Mouse (Mus musculus) layer of hippocampus, adult 9-10 months (tissue): ENCODE measurements around the gene Ubtd2.
"Not testable (repeated sequence)": the region's sequence is repeated elsewhere in the genome, so short reads cannot be mapped to it uniquely, and the experiment has no call there.

Source experiments
- DNase-seq: peaks from one replicate; pipeline ENCODE4 v3.0.0; 2022; ENCODE audit warnings: low spot score

The Ubtd2 gene

DNA sequence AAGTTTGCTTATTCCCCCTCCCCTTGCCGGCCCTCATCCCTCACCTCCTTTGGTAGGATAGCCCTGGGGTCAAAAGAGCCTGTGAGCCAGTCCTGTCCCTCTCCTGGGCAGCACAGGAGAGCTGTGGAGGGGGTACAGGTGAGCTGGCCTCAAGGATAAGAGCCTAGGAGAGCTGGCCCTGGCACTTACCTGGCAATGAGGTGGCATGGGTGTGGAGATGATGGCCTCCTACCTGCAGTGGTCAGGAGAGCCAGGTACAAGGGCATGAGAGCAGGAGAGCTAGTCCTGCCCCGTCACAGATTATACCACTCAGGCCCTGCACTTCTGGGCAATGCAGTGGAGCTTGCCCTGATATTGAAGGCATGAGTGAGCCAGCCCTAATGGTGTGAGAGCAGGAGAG lies 9.1 kb downstream of the Ubtd2 start:
- DNase-seq = no peak

DNA sequence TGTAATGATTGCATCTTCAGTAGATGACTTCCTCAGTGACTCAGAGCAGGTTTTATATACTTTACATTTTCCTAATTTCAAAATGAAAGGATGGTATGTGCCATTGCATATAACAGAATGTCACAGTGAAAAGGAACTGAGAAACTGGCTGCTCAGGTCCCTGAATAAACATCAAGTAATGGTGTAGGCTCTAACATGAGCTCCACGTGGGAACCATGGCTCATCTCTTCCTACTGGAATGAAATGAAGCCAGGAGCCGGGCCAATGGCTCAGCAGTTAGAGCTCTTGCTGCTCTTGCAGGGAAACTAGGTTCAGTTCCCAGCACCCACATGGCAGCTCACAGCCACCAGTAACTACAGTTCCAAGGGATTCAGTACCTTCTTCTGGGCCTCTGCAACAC lies 16.8 kb downstream of the Ubtd2 start:
- no peak for DNase-seq

DNA sequence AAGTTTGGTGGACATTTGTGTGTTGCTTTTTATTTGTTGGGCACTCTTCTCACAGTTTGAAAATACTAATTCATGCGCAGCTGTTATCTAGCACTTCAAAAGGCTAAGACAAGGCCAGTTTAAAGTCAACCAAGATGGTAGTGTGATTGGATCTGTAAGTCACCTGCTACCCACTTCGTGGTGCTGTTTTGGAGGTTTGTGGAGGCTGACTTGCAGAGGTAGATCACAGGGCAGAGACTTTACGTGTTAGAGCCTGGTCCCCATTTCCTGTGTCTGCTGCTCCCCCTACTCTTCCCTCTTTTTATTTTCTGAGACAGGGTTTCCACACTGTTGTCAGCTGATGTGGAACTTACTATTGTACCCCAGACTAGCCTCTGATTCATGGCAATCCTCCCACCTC lies 19.6 kb downstream of the Ubtd2 start:
- no peak for DNase-seq

DNA sequence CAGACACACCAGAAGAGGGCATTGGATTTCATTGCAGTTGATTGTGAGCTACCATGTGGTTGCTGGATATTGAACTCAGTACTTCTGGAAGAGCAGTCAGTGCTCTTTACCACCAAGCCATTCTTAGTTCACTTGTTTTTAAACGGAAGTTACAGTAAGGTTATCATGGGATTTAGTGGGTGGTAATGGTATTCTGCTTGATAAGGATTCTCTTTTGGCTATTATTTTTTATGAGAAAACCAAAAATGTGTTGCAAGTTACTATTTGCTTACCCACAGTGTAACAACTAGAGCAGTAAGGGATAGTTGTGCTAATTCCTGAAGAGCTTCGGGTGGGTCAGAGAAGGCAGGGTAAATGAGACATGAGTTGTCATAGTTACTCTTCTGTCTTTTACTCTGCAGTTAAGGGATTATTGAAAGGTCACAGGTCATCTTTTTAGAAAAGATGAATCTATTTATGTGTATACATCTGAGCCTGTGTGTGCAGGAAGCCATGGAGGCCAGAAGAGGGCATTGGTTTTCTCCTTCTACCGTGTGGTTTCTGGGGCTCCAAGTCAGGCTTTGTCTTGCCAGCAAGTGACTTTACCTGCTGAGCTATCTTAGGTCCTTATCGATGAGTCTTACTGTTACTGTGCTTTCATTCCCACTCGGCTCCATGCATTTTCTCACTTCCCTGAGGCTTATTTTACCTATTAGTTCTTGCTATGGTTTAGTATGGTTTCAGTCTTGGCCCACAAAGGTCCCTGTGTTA lies 20.5 kb downstream of the Ubtd2 start:
- no peak for DNase-seq

DNA sequence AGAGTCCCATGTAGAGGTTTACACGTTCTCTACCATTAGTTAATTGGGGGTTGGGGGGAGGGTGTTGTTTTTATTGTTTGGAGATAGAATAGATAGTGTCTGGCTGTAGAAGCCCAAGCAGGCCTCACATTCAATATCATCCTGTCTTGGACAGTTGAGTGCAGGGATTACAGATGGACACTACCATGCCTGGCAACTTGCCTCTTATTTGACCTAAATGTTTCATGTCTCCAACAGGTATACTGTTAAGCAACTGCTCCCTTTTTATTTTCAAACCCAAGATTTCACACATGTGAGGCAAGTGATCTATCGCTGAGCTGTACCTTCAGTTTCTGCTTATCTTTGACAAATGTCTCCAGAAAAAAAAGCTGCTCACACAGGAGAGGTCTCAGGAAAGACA lies 26.4 kb downstream of the Ubtd2 start:
- no peak for DNase-seq

DNA sequence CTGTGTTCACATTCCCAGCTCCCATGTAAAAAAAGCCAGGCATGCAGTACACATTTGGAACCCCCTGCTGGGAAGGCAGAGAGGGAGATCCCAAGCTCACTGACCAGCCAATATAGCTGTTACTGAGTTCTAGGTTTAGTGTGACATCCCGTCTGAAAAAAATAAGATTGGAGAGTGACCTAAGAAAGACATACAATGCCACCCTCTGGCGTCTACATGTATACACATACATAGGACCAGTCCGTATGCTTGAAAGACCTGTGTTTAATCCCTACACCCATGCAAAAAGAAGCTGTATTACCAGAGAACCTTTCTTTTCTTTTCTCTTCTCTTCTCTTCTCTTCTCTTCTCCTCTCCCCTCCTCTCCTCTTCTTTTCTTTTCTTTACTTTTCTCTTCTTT lies 30.1 kb downstream of the Ubtd2 start:
- no peak for DNase-seq

DNA sequence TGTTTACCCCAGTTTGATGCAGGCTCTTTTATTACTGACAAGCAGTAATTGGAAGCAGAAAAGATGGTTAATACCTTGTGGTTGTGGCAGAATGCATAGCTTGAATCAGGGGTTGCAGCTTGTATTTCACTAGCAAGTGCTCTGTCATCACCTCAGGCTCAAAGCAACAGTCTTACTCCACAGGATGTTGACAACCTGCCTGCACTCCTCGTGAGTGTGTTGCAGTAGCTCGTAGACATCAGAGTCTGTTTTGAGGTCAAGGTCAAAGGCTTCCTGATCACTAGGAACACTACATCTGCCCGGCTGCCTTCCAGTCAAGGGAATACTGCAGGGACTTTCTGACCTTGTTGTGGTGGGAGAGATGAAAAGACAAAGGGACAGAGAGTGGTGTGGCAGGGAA lies 31.5 kb downstream of the Ubtd2 start:
- no peak for DNase-seq

DNA sequence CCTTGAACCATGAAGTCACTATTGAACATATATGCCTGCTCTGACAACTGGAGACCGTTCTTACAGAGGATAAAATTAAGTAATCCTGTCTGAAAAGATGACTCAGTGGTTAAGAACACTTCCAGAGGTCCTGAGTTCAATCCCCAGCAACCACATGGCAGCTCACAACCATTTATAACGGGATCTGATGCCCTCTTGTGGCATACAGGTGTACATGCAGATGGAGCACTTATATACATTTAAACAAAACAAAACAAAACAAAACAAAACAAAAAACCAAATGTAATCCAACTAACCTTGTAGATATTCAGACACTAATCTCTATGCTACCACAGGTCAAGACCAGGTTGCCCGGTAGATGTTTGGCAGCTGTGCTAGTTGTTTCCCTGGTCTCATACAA lies 32.3 kb downstream of the Ubtd2 start:
- DNase-seq = no peak

DNA sequence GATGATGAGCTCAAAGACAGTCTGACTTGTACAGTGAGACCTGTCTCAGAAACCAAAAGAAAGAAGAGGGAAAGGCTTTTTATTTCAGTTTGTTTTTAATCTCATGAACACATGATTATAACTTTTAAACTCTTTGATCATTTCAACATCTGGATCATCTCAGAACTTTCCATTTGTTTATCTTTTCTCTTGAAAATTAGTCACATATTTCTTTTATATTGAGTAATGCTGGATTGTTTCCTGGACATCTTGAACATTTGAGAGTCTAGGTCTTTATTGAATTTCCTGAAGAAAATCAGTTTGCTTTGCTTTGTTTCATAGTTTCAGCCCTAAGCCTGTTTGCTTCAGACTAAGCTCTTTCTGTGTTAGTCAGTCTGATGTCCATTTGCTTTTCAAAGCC lies 33.2 kb downstream of the Ubtd2 start:
- DNase-seq = no peak

DNA sequence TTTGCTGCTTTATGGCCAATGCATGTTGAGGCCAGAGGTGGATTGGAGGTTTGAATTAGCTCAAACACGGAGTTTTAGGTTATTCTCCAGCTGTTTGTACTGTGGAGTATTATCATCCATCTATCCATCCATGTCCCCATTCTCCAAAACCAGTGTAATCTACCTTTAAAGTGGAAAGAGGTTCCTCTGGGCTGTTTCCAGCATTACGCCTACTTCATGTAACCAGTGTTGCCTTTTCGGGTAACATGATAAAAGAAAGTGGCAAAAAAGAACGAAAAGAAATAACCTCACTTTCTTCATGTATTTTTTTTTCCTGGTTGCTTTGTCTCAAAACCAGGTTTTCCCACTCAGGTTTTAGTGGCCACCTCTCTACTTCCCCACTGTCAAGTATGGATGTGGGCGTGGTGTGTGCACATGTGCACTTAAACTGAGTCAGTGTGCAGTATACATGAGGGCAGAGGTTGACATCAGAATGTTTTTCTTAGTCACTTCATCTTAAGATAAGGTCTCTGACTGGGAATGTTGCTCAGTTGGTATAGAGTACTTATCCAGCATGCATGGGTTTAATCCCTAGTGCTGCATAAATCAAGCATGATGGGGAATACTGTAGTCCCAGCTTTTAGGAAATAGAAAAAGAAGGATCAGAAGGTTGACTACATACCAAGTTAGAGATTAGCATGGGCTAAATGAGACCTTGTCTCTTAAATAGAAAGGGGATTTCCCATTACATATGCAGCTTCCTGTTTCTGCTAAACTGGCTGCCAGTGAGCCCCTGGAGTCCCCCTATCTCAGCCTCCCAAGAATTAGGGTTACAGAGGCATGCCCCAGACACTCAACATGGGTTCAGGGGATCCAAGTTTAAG lies 33.9 kb downstream of the Ubtd2 start:
- no peak for DNase-seq

DNA sequence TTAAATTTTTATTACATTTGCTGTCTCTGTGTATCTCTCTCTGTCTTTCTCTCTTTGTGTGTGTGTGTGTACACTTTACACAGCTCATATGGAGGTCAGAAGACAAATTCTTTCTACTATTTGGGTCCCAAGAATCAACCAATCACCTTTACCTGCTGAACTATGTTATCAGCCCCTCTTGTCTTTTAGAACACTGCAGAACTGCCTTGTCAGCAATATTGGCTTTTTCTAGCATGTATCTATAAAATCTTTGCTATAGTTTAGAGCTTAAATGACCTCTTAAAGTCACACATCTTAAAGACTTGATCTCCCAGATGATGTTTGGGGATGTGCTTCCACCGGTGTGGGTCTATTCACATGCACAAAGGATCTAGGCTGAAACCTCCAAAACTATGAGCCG lies 35.9 kb downstream of the Ubtd2 start:
- DNase-seq = no peak

DNA sequence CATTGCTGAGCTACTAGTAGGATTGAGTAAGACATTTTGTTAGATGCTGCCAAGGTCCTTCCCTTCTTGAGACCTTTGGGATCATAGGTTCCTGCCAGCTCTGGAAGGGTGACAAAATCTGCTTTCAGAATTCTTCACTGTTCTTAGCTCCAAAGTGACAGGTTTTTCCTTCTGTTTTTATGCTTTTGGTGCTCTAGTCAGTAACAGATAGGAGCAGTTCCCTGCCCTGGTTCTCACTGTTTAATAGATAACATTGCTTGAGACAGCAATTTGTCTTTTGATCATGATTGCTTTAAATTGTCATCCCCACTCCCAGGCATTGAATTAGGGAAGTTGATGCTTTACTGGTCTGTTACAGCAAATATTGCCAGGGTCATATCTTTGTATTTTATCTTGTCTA lies 38.1 kb downstream of the Ubtd2 start:
- no peak for DNase-seq

DNA sequence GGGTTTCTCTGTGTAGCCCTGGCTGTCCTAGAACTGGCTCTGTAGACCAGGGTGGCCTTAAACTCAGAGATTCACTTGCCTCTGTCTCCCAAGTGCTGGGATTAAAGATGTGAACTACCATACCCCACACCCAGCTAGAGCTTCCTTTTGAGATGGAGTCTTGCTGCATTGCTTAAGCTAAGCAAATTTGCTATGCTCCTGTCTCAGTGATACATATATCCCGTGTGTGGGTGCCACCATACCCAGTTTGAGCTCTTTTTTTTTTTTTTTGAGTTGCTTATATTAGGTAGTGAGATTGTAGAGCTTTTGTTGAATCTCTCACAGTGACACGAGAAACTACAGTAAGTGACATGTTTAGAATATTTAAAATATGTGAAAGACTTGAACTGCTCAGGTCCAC lies 40.1 kb downstream of the Ubtd2 start:
- DNase-seq = no peak

DNA sequence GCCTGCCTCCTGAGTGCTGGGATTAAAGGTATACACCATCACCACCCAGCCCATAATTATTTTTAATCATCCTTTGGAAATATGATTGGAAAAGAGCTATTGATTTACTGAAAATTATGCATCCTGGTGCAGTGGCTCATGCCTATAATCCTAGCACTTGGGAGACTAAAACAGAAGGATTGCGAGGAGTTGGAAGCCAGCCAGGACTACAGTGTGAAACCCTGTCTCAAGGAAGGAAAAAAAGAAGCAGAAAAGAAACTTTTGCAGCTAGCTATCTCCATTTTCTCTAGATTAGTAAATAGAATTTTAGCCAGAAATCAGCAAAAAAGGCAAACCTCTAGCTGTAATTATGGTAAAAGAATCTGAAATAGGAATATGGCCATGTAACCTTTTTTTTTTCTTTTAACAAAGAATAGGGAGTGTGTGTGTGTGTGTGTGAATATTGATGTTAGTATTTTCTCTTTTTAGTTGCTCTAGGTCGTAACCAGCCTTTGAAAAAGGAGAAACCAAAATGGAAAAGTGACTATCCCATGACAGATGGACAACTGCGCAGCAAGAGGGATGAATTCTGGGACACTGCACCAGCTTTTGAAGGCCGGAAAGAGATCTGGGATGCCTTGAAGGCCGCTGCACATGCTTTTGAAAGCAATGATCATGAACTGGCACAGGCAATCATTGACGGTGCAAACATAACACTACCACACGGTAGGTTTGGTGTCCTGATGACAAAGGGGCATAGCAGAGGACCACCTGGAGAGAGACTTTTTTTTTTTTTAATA lies 43.8 kb downstream of the Ubtd2 start:
- DNase-seq = no peak

DNA sequence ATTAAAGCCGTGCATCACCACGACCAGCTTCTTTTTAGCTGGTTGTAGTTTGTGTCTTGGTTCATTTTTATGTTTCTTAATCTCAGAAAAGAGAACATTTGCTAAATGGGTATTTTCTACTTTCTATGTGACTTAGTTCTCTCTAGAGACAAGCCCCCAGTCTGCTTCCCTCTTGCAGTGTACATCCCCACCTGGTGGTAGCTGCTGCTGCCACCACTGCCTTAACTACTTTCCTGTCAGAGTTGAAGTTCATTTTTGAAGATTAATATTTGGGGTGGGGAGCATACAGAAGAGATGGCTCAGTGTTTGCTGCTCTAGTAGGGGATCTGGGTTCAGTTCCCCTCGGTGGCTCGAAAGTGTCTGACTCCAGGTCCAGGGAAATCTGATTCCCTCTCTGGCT lies 44.8 kb downstream of the Ubtd2 start:
- DNase-seq = no peak

DNA sequence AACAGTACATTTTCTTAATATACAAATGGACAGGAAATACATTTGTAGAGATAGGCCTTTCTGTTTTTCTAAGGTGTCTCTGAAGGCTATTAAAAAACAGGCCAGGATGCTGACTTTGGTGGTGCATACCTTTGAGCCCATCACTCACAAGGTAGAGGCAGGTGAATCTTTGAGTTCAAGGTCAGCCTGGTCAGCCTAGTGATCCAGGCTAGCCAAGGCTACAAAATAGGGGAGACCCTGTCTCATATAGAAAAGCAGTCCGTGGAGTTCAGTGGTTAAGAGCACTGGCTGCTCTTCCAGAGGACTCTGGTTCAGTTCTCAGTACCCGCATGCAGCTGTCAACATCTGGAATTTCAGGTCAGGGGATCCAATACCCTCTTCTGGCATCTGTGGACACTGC lies 48.5 kb downstream of the Ubtd2 start:
- no peak for DNase-seq

DNA sequence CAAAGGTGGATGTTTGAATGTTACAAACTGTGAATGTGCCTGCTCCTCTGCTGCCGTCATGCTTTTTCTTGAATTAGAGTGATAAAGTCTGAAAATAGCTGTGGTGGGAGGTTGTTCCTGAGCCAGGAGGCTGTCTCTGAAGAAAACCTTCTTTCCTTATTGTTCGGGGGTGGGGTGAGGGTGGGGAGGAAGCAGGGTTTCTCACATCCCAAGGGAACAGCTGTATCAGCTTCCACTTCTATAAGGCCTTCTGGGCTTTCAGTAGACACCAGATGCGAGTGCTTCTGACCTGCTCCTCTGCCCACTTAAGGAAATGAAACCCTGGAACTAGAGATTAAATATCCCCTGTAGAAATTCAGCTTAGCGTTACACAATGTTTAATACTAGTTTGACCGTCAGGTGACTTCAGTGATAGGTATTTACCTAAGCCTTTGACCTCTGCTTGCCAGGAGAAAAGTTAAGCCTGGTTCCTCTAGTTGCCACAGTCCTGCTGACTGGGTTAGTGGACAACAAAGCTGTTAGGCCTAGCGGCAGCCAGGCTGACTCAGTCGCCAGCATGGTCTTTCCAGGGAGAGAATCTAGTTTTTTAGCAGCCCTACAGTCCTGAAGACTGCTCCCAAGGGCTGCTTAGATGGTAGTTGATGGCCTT lies 50.0 kb downstream of the Ubtd2 start:
- DNase-seq = no peak

DNA sequence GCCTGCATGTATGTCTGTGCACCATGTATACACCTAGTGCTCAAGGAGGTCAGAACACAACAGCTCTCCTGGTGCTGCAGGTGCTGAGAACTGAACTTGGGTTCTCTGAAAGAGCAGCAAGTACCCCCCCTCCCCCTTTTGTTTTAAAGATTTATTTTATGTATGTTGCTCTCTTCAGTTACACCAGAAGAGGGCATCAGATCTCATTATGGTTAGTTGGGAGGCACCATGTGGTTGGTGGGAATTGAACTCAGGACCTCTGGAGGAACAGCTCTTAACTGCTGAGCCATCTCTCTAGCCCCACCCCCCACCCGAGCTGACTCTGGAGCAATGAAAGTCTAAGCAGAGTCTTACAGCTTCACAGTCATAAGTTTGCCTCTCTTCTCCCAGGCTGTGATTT lies 55.8 kb downstream of the Ubtd2 start:
- DNase-seq = no peak

DNA sequence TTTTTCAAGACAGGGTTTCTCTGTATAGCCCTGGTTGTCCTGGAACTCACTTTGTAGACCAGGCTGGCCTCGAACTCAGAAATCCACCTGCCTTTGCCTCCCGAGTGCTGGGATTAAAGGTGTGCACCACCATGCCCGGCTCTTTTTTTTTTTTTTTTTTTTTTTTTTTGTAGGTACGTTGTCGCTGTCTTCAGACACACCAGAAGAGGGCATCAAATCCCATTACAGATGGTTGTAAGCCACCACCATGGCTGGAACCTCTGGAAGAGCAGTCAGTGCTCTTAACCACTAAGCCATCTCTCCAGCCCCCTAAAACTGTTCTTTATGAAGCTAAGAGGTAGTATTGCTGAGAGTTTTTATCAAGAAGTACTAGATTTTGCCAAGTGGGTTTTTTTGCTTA lies 59.7 kb downstream of the Ubtd2 start:
- not testable (repeated sequence) for DNase-seq

DNA sequence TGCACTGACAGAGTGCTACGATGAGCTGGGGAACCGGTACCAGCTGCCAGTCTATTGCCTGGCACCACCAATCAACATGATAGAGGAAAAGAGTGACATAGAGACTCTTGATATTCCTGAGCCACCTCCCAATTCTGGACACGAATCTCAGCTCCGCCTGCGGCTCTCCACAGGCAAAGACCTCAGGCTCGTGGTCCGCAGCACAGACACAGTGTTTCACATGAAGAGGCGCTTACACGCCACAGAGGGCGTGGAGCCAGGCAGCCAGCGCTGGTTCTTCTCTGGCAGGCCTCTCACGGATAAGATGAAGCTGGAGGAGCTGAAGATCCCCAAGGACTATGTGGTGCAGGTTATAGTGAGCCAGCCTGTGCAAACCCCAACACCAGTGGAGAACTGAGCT lies 60.9 kb downstream of the Ubtd2 start:
- DNase-seq = no peak

DNA sequence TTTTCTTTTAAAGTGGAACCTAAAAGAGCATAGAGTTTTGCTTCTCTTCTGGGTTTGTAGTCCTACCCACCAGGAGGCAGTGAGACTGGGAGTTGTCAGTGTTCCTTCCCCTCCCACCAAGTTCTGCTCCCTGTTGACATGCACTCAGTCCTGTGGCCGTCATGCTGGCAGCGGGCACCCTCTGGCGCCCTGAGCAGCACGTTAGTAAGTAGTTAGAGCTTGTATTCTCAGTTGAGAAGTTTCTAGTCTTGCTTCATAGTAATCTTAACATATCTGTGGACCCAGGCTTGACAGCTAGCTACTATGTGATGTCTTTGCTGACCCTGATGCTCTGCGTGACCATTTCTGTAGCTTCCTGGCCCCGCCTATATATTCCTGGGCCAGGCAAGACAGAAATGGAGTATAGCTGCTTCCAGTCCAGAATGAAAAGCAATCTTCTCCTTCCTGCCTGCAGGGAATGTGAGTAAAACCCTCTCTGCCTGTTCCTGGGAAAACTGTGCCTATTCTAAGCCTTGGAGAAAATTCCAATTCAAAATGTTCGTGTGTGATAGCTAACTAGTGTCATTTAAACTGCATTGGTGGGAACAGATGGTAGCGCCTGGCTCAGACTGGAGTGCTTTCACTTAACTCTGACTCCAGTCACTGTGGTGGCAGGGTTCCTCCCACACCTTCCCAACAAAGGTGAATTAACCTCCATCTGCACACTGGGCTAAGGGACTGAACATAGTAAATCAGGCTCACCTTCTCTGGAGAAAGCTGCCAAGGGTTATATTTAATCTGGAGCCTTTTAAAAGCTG lies 61.9 kb downstream of the Ubtd2 start:
- DNase-seq = no peak

DNA sequence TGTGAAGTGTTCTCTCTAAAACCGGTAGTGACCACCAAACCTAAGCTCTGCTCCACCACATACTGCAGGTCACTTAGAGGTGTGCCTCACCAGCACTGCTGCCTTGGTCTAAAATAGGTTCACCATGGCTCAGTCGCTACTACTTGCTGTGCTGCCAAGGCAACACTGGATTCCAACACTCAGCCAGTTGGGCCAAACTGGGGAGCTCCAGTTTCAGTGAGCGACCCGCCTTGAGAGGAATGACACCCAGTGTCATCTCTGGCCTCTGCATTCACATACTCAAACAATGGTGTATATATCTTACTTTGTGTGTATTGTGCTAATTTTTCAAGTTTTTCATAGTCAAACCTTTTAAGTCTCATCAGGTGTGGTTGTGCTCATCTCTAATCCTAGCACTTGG lies 63.6 kb downstream of the Ubtd2 start:
- no peak for DNase-seq
